Mouse (Mus musculus): ENCODE results near the gene Cep41.

DNA sequence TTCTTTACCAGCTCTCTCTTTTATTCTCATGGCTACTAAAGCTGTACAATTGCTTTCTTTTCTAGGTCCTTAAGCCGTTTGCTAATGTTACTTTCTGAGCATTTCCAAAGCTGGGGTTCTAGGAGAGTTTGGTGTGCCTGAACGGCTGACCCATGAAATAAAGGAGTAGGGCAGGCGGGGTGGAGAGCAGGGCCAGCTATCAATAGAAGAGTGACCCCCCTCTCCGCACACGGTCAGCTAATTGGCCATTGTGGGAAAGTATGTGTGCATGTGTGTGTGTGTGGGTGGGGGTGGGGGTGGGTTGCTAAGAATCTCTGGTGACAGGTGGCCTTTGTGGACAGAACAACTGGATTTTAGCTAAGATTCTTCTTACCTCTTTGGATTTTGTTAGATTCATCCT is 82.3 kb downstream of the Cep41 start:
- TF ChIP-seq MYOD1 (IDR thresholded peaks at IDR 0.05; ENCODE audit: control insufficient read depth in 1 of 3, insufficient read length in 2 of 3, low read depth in 2 of 3), result peak in 2 of 3 experiments; percentile 18 to 19
- TF ChIP-seq POLR2AphosphoS2 (IDR thresholded peaks at IDR 0.05; ENCODE audit: insufficient read length, low read depth), result no peak
- TF ChIP-seq MAX (IDR thresholded peaks at IDR 0.05; ENCODE audit: low read depth), result no peak
- no peak for TF ChIP-seq USF1 (IDR thresholded peaks at IDR 0.05; ENCODE audit: low read depth)
- no peak for TF ChIP-seq E2F4 (IDR thresholded peaks at IDR 0.05; ENCODE audit: insufficient read depth)

Measured in myocyte (in vitro differentiated cells).